Mouse (Mus musculus) heart, adult 2 months (tissue): ENCODE data around the gene Cp.

Experiments
- CTCF ChIP-seq: fragments of 200-600 bp; IDR thresholded peaks from 2 replicates; pipeline ENCODE4 v1.8.1; 2022; ENCODE audit warnings: antibody characterized with exemption, mild to moderate bottlenecking, moderate library complexity
- EP300 ChIP-seq: fragments of 200-500 bp; IDR thresholded peaks from 2 replicates; pipeline ENCODE4 v1.6.1; 2011; ENCODE audit warnings: low read depth, low read length, control low read depth; ENCODE audit not compliant: insufficient read depth
- POLR2A ChIP-seq: fragments of 200-500 bp; IDR thresholded peaks from 2 replicates; pipeline ENCODE4 v1.6.1; 2011; ENCODE audit warnings: mild to moderate bottlenecking, low read depth, low read length, control low read depth; ENCODE audit not compliant: insufficient read depth

DNA sequence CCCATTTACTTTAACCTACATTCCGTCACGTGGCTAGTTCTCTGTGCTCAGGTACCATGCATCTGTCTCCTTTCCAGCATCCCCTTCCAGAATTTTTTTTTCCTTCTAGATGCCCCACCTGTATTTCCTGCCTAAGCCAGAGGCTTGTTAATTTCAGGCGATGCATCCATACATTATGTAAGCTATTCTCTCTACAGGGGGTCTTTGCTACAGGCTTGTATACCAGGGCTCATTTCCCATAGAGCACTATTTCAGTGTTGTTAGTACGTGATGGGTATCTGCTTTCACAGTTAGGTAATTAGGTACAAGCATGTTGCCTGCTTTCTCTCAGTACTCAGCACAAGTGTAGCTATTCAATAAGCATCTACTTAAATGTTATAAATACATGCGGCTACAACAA, 70.9 kb downstream of the Cp start:
- no peak for TF ChIP-seq EP300
- TF ChIP-seq CTCF = no peak
- TF ChIP-seq POLR2A = no peak
